Mouse (Mus musculus) frontal cortex, postnatal 10 days (tissue): ENCODE results near the gene Taf15.
"Not testable (repeated sequence)": the region's sequence is repeated elsewhere in the genome, so short reads cannot be mapped to it uniquely, and the experiment has no call there.

Source experiments
- DNase-seq, 2 experiments: peaks; one replicate each; pipeline ENCODE4 v3.0.0; 2022; ENCODE audit warnings: low spot score in 2 of 2, mixed read lengths in 1 of 2

Taf15 gene

GRCm38 (mm10) chr11:83536831-83537230 lies 63.9 kb downstream of the Taf15 start:
- no peak for DNase-seq

DNA sequence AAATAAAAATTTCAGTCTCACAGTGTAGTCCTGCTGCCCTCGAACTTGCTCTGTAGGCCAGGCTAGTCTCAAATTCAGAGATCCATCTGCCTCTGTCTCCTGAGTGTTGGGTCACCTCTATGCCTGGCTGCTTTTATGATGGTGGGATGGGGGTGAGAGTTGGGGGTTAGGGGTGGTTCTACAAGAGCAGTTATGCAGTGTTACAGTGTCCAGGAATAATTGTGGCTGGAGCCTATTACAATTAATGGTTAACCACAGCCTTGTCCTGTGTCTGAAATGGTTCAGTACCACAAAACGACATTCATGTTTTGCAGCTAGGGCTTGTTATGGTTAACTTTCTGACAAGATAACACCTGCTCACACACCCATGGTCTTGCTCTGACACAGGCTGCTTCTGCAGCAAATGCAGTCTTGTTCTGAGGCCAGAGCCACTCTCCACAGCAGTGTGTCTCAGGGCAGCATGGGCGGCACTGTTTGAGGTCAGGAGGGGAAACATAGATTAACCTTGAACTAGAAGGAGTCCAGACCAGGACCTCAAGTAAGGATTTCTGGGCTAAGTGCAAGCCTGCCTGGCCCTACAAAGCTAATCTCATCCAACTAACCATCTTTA lies 65.9 kb downstream of the Taf15 start:
- no peak for DNase-seq

DNA sequence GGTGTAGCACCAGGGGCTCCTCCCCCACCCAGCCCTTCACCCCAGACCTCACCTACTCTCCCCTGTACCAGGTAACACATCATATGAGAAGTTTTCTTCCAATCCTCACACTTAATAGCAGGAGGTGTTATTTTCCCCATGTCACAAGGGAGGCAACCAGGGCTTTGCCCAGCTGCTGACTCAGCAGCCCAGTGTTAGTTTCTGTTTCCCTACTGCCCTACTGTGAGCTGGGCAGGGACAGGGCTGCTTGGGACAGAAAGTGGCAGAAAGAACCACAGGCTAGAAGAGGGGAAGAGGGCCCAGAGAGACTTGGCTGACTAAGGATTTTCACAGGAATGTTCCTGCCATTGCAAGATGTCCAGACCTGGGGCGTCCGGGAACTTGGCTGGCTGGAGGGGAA lies 68.0 kb downstream of the Taf15 start:
- no peak for DNase-seq

DNA sequence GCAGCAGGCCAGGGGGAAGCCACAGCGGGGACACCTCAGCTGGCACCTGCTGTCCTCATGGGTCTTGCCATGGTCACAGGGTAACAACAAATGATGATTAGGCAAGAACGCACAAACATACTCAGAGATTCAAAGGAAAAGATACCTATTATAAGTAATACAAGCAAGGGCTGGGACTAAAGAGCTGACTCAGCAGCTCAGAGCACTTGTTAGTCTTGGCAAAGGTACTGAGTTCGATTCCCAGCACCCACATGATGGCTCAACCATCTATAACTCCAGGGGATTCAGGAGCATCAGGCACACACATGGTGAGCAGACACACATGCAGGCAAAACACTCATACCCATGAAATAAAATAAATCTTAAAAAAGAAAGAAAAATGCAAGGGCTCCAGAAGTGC lies 68.5 kb downstream of the Taf15 start:
- DNase-seq = no peak

GRCm38 (mm10) chr11:83544214-83544613 lies 71.3 kb downstream of the Taf15 start:
- DNase-seq = no peak

GRCm38 (mm10) chr11:83550186-83550632 lies 77.3 kb downstream of the Taf15 start:
- no peak for DNase-seq

GRCm38 (mm10) chr11:83551037-83551436 lies 78.2 kb downstream of the Taf15 start:
- DNase-seq = not testable (repeated sequence)

DNA sequence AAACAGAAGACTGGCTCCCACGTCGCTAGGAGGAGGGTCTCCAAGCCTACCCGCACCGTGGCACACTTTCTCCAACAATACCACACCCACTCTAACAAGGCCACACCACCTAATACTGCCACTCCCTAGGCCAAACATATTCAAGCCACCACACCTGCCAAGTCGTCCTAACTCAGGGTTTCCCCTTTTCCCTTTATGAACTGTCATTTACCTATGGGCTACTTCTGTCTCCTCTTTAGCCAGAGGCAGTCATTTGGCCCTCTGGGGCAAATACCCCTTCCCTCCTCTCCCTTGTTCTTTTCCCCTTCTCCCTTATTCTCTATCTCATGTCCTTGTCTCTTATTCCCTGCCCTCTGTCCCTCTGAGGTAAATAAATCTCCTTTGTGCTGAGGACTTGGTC lies 78.8 kb downstream of the Taf15 start:
- no peak for DNase-seq
